Mouse (Mus musculus): Measurements from ENCODE around the gene Gcn1l1.

The Gcn1l1 gene

GRCm38 (mm10) chr5:115591028-115591427 lies 26.0 kb downstream of the Gcn1l1 start:
- no peak for DNase-seq (ENCODE audit: extremely low read depth, insufficient read length, low spot score)

DNA sequence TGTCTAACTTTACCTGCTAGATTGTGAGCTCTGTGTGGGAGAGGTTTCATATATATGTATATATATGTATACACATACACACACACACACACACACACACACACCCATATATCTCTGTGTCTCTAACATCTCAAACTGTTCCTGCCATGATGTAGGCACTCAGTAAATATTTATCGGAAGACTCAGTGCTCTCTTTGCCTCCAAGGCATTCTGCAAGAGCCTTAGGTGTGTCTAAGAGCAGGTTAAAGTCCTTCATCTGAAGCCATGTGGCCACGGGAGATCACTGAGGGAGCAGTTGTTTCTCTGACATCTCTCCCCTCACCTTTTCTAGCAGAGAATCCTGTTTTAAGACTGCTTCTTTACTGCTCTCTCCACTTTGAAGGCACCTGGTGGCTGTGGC lies 26.5 kb downstream of the Gcn1l1 start:
- DNase-seq (ENCODE audit: extremely low read depth, insufficient read length, low spot score) = no peak

DNA sequence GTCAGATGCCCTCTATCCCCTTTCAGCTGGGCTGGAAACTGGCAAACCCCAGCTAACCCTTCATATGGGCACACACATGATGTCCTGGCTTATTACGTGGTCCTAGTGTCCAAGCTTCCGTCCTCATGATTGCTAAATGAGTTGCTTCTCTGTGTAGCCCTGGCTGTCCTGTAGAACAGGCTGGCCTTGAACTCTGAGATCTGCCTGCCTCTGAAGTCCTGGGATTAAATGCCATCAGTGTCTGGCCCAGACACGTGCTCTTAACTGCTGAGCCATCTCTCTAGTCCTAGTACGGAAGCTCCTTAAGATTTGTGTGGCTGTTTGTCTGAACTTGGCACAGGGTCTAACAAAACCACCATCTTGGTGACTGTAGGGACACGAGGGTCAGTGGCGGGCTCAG lies 38.5 kb downstream of the Gcn1l1 start:
- DNase-seq (ENCODE audit: extremely low read depth, insufficient read length, low spot score) = no peak

- no peak for DNase-seq (ENCODE audit: extremely low read depth, insufficient read length, low spot score)
Measured at GRCm38 (mm10) chr5:115611566-115611965, 46.5 kb downstream of the Gcn1l1 start.

DNA sequence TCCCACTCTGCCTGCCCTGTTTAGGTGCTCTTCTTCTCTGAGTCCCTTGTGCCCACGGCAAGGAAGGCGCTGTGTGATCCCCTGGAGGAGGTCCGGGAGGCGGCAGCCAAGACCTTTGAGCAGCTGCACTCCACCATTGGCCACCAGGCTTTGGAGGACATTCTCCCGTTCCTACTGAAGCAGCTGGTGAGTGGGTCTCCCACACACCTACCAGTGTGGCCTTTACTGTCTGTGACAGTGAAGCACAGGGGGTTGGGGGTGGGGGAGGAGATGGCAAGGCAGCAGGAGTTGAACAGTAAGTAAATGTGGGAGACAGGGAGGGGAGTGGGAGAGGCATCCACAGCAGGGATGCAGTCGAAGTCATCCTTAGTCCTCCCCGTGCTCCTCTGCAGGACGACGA lies 48.3 kb downstream of the Gcn1l1 start:
- DNase-seq (ENCODE audit: extremely low read depth, insufficient read length, low spot score) = no peak

DNA sequence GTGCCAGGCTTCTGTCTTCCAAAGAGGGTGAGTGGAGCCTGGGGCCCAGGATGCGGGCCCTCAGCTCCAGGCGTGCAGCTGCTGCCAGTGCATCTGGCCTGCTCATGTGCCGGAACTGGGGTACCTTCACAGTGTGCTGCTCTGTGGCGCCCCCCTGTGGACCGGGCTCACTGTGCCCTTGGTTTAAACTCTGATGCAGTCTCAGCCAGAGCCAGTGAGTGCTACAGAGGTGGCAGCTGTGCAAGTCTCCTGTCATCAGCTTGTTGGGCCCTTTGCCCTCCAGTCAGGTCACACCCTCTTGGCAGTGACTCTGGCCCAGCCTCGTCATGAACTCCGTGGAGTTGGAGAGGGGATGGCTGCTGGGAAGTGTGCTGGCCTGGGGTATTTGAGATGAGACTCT lies 49.9 kb downstream of the Gcn1l1 start:
- DNase-seq (ENCODE audit: extremely low read depth, insufficient read length, low spot score) = no peak

- DNase-seq (ENCODE audit: extremely low read depth, insufficient read length, low spot score) = no peak
Measured at GRCm38 (mm10) chr5:115619690-115620089, 54.6 kb downstream of the Gcn1l1 start.

- no peak for DNase-seq (ENCODE audit: extremely low read depth, insufficient read length, low spot score)
Measured at GRCm38 (mm10) chr5:115622686-115623085, 57.6 kb downstream of the Gcn1l1 start.

- DNase-seq (ENCODE audit: extremely low read depth, insufficient read length, low spot score) = no peak
Measured at GRCm38 (mm10) chr5:115623694-115624440, 58.8 kb downstream of the Gcn1l1 start.

DNA sequence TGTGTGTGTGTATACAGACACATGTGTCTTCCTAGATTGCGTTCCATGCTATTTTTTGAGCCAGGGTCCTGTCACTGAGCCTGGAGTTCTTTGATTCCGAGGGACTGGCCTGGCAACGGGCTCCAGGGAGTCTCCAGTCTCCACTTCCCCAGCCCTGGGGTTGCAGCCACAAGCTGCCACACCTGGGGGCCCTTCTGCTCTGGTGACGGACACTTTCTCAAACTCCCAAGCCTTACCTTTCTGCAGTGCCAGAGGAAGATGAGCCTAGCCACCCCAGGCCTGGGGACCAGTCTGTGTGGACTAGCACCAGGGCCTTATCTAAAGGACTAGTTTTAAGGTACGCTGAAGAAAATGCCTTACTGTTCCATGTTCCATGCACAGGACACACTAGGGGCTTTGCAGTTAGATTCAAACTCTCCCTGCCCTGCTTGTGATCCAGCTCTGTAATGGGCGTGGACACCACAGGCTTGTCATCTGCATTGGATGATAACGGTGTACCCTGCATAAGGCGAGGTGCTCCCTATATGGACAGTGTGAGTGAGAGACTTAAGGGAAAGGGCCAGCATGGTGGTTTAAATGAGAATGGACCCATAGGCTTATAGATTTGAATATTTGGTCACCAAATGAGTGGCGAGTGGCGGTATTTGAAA lies 61.3 kb downstream of the Gcn1l1 start:
- no peak for DNase-seq (ENCODE audit: extremely low read depth, insufficient read length, low spot score)

GRCm38 (mm10) chr5:115628083-115628482 lies 63.0 kb downstream of the Gcn1l1 start:
- no peak for DNase-seq (ENCODE audit: extremely low read depth, insufficient read length, low spot score)

- no peak for DNase-seq (ENCODE audit: extremely low read depth, insufficient read length, low spot score)
Measured at GRCm38 (mm10) chr5:115629672-115630071, 64.6 kb downstream of the Gcn1l1 start.

- no peak for DNase-seq (ENCODE audit: extremely low read depth, insufficient read length, low spot score)
Measured at GRCm38 (mm10) chr5:115630291-115630690, 65.2 kb downstream of the Gcn1l1 start.

- DNase-seq (ENCODE audit: extremely low read depth, insufficient read length, low spot score) = peak; percentile 86
Measured at GRCm38 (mm10) chr5:115631505-115632357, 66.7 kb downstream of the Gcn1l1 start, which contains the start of gene Rab35. Rab35 (plus strand) TSS chr5:115631908.

DNA sequence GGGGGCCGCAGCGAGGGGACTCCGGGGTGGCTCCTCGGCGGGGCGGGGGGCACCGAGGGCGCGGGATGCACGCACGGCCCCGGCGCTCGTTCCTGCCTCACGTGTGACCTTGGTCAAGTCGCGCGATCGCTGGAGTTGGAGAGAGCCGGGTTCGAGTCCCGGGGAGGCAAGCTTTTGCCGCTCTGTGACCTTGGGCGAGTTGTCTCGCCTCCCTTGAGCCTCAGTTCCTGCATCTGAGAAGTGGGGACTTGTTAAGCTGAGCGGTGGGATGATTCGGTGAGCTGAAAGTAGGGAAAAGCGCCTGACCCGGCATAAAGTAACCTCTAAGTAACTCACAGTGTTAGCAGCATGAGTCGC lies 67.3 kb downstream of the Gcn1l1 start:
- DNase-seq (ENCODE audit: extremely low read depth, insufficient read length, low spot score) = peak; percentile 60

GRCm38 (mm10) chr5:115633060-115633459 lies 68.0 kb downstream of the Gcn1l1 start:
- DNase-seq (ENCODE audit: extremely low read depth, insufficient read length, low spot score) = no peak

DNA sequence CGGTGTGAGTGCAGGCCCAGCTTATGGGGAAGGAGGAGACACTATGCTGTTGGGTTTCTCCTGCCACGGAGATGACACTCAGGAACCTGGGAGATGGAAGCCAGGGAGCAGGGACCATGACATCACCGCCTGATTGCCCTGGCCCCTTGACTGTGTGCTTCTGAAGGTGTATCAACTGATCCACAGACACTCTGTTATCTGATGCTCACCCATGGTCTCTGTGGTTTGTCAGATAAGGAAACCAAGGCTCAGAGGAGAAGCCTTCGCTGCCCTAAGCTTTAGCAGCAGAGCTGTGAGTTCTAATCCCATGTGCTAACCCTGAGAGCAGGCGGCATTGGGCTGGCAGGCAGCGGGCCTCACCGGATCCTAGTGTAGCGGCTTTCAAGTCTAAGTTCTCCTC lies 69.0 kb downstream of the Gcn1l1 start:
- DNase-seq (ENCODE audit: extremely low read depth, insufficient read length, low spot score) = no peak

DNA sequence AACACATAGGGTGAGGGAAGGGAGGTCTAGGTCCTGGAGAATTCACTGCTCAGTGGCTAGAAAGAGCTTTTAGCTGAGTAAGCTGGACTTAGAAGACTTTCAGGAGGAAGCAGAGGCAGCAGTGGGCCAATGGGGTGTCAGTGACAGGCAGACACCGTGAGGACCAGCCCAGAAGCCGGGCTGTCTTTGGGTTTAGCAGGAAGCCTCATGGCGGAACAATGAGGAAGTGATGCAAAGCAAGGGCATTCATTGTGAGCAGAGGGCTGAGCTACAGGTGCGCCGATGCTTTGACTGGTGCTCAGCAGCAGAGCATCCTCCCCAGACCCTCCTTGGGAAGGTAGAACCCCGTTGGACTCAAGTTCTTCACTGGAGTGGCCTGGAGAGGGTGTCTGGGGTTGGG lies 70.5 kb downstream of the Gcn1l1 start:
- DNase-seq (ENCODE audit: extremely low read depth, insufficient read length, low spot score) = no peak

GRCm38 (mm10) chr5:115644192-115644591 lies 79.1 kb downstream of the Gcn1l1 start:
- no peak for DNase-seq (ENCODE audit: extremely low read depth, insufficient read length, low spot score)

GRCm38 (mm10) chr5:115648876-115649275 lies 83.8 kb downstream of the Gcn1l1 start:
- DNase-seq (ENCODE audit: extremely low read depth, insufficient read length, low spot score) = no peak

GRCm38 (mm10) chr5:115649699-115650098 lies 84.6 kb downstream of the Gcn1l1 start:
- DNase-seq (ENCODE audit: extremely low read depth, insufficient read length, low spot score) = no peak

Measured in 3134 (cell line).